Mouse (Mus musculus): ENCODE data around the gene Kcnq1.

Gene Kcnq1

DNA sequence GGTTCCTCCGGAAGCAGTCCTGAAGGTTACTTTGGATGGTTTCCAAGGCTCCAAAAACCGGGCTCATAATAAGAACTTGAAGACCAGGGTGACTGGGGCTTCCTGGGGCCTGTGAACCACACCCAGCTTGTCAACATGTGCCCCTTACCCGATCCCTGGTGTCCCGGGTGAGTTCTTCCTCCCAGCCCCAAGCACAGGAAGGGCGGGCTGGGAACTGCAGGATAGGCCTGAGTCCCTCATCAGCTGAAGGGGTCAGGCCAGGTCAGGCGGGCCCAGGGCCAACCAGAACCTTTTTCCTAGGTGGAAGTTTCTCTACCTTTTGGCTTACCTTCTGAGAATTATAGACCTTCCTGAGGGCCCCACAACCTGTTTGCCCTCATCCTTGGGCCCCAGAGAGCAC, 306.4 kb downstream of the Kcnq1 start:
- no peak for DNase-seq (ENCODE audit: low spot score in 2 of 2)

DNA sequence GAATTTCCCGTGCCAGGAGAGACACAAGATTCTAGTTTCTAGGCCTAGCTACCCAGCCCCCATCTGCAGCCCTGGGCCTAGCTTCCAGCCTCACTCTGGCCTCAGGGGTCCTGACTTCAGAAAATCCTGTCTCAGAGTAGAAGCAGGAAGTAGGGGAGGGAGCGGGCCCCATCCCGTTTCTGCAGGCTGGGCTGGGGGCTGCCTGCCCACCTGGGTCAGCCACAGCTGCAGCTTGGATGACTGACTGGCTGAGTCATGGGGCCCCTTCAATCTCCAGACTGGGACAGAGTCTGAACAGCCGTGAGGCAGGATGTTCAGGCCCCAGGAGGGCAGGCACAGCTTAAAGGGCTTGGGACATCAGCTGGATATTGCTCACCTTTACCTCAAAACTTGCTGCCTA, 308.9 kb downstream of the Kcnq1 start:
- no peak for DNase-seq (ENCODE audit: low spot score in 2 of 2)

DNA sequence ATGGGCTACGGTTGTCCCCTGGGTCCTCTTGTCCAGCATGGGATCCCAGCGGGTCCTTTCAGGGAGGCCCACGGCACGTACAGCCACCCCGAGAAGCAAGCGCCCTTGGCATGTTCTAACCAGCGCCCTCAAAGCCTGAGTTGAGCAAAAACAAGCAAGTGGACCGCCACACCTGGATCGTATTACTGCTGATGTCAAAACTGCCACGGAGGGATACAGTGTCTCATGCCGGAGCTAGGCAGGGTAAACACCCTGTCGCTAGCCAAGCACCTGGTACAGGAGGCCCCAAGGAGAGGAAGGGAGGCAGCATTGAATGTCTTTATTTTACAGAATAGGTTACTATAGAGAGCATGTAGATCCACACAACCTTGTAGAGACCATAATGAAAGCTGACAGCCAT, 310.2 kb downstream of the Kcnq1 start:
- DNase-seq (ENCODE audit: low spot score in 2 of 2), result no peak

- DNase-seq (ENCODE audit: low spot score in 2 of 2), result no peak
Observed at GRCm38 (mm10) chr7:143417875-143418274, 311.7 kb downstream of the Kcnq1 start.

- DNase-seq (ENCODE audit: low spot score in 2 of 2), result no peak
Observed at GRCm38 (mm10) chr7:143419585-143420160, 313.5 kb downstream of the Kcnq1 start.

DNA sequence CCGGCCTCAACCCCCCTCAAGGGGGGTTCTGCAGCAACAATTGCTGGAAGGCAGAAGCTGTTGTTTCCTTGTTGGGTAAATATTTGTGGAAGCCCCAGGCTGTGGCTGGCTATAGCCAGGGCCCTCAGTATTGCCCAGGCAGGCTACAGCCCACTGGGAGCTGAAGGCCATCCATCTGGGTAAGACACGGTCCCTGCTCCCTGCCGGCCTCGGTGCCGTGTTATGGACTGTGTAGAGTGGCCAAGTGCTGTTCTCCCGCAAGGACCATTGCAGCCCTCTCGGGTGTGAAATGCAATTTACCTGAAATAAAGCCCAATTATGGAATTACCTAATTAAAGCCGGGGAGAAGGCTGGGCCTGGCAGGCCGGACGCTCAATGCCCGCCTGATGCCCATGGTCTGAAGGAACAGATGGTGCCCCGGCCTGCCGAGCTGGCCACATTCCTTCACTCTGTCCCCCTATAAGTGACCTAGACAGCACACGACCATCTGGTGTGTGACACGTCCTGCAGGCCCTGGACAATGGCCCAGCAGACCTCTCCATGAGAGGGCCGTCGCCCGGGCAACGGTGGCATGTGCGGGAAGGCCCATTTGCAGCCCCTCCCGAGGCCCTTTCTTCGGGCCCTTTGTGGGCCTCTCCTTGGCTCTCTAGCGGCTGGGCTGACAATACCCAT, 322.1 kb downstream of the Kcnq1 start:
- no peak for DNase-seq (ENCODE audit: low spot score in 2 of 2)

DNA sequence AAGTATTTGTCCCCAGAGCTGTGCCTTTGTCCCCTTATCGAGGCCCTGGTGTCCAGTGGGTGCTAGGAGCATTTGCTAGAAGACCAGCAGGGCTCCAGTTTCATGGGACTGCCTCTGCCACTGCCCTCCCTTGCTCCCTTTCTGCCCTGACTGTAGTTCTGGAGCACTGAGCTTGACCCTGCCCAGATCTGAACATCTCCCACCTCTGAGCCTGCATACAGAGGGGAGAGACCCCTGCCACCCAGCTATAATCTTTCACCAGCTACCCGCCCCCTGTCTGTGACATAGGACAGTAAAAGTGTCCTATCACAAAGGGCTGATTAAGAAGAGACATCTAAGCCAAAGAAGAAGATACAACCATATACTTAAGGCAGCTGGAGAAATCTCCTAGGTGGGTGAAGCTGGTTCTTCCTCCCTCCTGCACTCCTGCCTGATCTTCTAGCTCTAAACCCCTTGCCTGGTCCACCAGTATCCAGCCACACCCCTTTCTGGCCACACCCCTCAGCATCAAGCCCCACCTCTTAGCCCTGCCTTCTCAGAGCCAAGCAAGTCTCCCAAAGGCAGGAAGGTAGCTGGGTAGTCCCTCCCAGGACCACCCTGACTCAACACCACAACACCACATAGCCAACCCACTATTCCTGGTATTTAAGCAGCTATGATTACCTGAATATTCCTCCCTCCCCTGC, 322.8 kb downstream of the Kcnq1 start:
- DNase-seq (ENCODE audit: low spot score in 2 of 2), result no peak

DNA sequence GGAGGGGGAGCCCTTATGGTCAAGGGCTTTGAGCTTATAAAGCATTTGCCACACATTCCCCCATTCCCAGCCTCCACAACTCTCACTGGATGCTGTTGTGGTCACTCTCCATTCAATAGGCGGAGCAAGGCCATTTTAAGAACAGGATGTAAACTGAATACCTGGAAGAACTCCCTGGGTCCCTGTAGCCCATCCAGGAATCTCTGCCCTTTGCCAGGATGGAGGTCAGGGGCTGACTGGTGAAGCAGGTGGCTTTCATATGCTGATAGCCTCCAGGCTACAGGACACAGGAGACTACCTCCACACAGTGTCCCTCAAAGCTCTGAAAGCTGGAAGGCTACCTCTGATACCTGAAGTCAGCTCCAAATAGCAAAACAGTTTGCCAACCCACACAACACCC, 326.5 kb downstream of the Kcnq1 start:
- DNase-seq (ENCODE audit: low spot score in 2 of 2), result no peak

DNA sequence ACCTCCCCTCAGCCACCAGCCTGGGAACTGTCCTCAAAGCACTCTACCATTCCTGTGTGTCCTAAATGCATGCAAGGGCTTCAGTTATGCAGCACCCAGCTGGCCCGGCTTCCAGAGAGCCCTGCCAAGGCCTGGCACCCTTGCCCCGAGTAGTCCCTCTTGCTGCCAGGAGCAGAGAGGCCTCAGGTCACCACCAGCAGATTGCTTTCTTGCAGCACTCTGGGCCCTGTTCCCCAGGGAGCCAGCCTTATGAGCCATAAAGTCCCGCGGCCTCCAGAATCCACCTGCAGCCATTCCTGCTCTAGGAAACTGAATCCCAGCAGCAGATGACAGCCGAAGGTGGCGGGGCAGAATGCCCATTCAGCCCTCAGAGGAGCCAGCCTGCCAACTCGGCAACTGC, 327.2 kb downstream of the Kcnq1 start:
- DNase-seq (ENCODE audit: low spot score in 2 of 2), result no peak

GRCm38 (mm10) chr7:143437231-143437893, 331.2 kb downstream of the Kcnq1 start:
- DNase-seq (ENCODE audit: low spot score in 2 of 2), result no peak

GRCm38 (mm10) chr7:143437894-143438581, 331.9 kb downstream of the Kcnq1 start:
- no peak for DNase-seq (ENCODE audit: low spot score in 2 of 2)

DNA sequence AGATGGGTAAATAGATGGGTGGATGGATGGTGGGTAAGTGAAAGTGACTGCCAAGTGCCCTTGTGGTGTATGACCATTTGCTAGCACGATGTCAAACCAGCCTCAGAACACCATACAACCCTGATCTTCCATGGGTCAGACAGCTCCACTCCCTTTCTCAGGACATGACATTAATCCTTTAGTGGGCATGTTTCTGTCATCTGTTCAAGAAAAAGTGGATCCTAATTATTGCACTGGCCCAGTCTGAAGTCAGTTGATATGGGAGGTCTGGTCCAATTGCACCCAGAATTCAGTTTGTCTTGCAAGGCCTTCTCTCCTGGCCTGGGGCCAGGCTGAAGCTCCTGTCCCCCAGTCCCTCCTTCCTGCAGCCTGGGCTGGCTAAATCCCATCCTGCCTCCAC, 332.8 kb downstream of the Kcnq1 start:
- DNase-seq (ENCODE audit: low spot score in 2 of 2), result no peak

- DNase-seq (ENCODE audit: low spot score in 2 of 2), result no peak
Observed at GRCm38 (mm10) chr7:143444580-143444954, 338.4 kb downstream of the Kcnq1 start.

- DNase-seq (ENCODE audit: low spot score in 2 of 2), result no peak
Observed at GRCm38 (mm10) chr7:143444955-143445648, 338.9 kb downstream of the Kcnq1 start.

DNA sequence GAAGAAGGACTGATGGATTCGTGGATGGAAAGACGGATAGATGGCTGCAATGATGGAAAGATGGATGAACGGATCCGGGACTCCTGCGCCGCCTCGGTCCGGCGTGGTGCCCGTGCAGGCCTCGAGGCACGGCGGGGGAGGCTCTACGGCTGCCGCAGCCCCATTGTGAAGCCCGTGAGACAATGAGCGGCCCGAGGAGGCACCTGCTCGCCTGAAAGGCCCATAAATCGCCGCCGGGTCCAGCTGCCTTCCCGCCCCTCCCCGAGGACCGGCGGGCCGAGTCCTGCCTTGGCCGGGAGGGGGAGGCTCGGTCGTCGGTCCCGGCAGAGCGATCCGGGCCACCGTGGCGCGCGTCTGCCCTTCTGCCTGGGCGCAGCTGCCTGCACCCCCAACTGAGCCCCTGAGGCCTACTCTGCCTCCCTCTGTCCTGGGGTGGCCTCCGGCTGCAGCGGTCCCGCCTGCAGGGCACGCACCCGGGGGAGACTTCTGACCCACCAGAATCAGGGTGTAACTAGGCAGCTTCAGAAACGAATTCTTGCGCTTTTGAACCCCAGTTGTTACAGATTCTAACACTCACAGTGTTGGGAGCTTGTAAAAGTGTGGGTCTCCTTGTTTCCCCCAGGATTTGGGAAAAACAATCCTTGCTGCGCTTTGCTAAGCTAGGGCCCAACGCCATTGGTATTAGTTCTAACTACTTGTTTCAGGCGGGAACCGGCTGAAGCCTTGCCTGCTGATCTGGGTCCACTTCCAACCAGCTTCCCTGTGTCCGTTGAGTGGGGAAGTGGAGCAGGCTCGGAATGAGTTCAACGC, 339.7 kb downstream of the Kcnq1 start:
- no peak for DNase-seq (ENCODE audit: low spot score in 2 of 2)

DNA sequence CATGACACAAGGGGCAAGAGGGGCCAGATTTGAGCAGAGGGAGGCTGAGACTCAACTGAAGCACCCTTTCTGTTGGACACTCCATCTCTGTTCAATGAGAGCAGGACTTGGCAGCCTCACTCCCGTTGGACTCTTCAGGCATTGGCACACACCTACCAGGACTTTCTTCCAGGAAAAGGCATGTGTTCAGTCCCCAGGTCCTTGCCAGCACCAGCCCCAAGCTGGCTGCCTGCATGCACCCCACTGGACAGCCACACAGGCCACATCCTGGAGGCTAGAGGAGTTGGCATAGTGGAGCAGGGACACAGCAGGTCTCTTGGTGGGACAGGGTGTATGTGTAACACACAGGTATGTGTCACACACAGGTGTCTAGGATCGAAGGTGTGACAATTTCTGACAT, 341.0 kb downstream of the Kcnq1 start:
- no peak for DNase-seq (ENCODE audit: low spot score in 2 of 2)

GRCm38 (mm10) chr7:143458963-143459331, 352.8 kb downstream of the Kcnq1 start:
- DNase-seq (ENCODE audit: low spot score in 2 of 2), result no peak

DNA sequence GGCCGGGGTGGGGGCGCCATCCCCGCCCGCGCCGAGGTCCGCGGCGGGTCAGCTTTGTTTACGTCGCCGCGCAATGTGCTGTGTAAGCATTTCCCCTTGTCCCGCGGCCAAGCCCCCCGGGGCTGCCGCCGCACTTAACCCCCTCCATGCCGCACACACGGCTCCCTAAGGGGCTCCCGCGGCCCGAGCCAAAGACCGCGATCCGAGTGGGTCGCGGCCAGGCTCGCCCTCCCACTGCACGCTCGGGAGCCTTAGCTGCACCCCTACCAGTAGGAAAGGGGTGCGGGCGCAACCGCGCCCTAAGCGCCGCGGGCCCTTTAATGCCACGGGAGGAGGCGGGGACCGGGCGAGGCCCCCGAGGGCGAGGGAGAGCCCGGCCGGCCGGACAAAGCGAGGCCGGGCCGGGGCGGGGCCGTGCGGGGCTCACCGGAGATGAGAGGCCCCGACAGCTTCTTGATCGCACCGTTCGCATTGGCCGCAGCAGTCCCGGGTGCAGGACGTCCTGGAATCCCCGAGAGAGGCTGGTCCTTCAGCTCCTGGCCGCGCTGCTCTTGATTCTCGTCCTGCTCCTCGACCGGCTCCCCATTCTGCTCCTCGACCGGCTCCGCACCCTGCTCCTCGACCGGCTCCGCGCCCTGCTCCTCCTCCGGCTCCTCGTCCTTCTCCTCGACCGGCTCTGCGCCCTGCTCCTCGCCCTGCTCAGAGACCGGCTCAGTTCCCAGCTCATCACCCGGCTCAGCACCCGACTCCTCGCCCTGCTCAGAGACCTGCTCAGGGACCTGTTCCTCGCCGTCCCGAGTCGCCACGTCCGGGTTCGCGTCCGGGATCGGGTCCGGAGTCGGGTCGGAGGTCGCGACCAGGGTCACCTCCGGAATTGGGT, 353.4 kb downstream of the Kcnq1 start:
- peak in 1 of 2 experiments; percentile 47 for DNase-seq (ENCODE audit: low spot score in 2 of 2)

DNA sequence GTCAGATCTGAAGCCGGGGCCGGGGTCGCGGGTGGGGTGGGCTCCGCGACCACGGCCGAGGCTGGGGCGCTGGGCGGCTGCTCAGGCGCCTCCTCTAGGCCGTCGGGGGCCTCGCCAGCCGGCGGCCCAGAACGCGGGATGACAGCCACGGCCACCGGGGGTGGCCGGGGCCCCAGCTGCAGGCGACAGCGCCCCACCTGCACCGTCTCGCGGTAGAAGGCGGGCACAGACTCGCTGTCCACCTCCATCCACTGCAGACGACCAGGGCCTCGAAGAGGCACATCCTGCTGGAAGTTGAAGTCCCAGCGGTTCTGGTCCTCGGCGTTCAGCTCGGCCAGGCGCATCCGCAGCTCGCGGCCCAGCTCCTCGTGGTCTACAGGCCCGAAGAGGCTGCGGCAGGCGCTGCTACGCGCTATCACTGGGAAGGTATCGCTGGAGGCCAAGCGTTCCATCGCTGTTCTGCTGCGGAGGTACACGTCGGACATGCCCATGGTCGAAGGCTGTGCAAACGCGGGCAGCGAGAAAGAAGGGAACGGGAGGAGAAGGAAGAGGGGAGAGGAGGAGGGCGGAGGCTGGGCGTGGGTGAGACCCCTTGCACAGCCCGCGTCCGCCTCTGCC, 354.2 kb downstream of the Kcnq1 start:
- no peak for DNase-seq (ENCODE audit: low spot score in 2 of 2)

Data from urinary bladder, adult 18-20 months (tissue).